Mouse (Mus musculus) heart, postnatal 0 days (tissue): ENCODE measurements around the gene Tpk1. TPM values are rescaled to one million over a fixed set of nuclear protein-coding genes. Genes with fewer than 3 reads are reported as not detected.
"Not testable (repeated sequence)": the region's sequence is repeated elsewhere in the genome, so short reads cannot be mapped to it uniquely, and the experiment has no call there.

Source experiments
- ATAC-seq: fragments of 200-750 bp; cut with Nextera tagmentation; 2 replicates; pipeline ENCODE4 v1.8.0; 2017; ENCODE audit warnings: low read depth, moderate number of reproducible peaks, moderate library complexity; ENCODE audit not compliant: insufficient read depth
- DNase-seq: peaks from one replicate; pipeline ENCODE4 v3.0.0-alpha.2; 2016; ENCODE audit warnings: low spot score
- H3K27ac ChIP-seq: fragments of 300-500 bp; sonication (generic); 2 replicates; pipeline ENCODE4 v1.5.1; 2014; ENCODE audit warnings: low read depth, mild to moderate bottlenecking
- H3K27me3 ChIP-seq: fragments of 300-500 bp; sonication (generic); 2 replicates; pipeline ENCODE4 v1.6.1; 2014; ENCODE audit warnings: low read length, mixed read lengths; ENCODE audit not compliant: control insufficient read depth, insufficient read depth
- H3K36me3 ChIP-seq: fragments of 300-500 bp; sonication (generic); replicated peaks from 2 replicates; pipeline ENCODE4 v1.6.1; 2014; ENCODE audit warnings: low read length, mixed read lengths; ENCODE audit not compliant: control insufficient read depth, insufficient read depth
- H3K4me1 ChIP-seq: fragments of 300-500 bp; sonication (generic); 2 replicates; pipeline ENCODE4 v1.6.1; 2014; ENCODE audit warnings: antibody characterized with exemption; ENCODE audit not compliant: control insufficient read depth, insufficient read depth
- H3K4me2 ChIP-seq: fragments of 300-500 bp; sonication (generic); 2 replicates; pipeline ENCODE4 v1.6.1; 2014; ENCODE audit warnings: low read depth, mild to moderate bottlenecking, low read length, moderate library complexity
- H3K4me3 ChIP-seq: fragments of 300-500 bp; sonication (generic); 2 replicates; pipeline ENCODE4 v1.5.1; 2014; ENCODE audit warnings: low read depth, low read length
- H3K9ac ChIP-seq: fragments of 300-500 bp; sonication (generic); replicated peaks from 2 replicates; pipeline ENCODE4 v1.6.1; 2014; ENCODE audit warnings: low read depth, low read length, mixed read lengths
- H3K9me3 ChIP-seq: fragments of 300-500 bp; sonication (generic); replicated peaks from 2 replicates; pipeline ENCODE4 v1.6.1; 2016; ENCODE audit warnings: low read length; ENCODE audit not compliant: control insufficient read depth
- CTCF ChIP-seq: IDR thresholded peaks from 2 replicates; pipeline ENCODE4 v1.5.1; 2016; ENCODE audit warnings: antibody characterized with exemption, control low read depth, low read depth
- EP300 ChIP-seq: IDR thresholded peaks from 2 replicates; pipeline ENCODE4 v1.6.1; 2016; ENCODE audit warnings: antibody characterized with exemption, low read depth
- WGBS: fragments of 180-500 bp; shearing (Covaris S2); extraction: QIAGEN DNeasy Blood & Tissue Kit; methylation state at CpG from one replicate; pipeline ENCODE4 v1.1.7; 2014; 5-methylcytosine and 5-hydroxymethylcytosine counted together
- polyA plus RNA-seq: library from polyadenylated mRNA; unstranded; fragments of >200 nt; fragmentation: Nextera tagmentation; extraction: Ambion mirVana; gene quantifications from 2 replicates; pipeline ENCODE4 v1.2.1, GENCODE M21; 2015
- total RNA-seq: library from RNA; depleted of rRNA; stranded (reverse); fragments of >200 nt; gene quantifications from 2 replicates; pipeline ENCODE4 v1.2.3, GENCODE M21; 2014; ENCODE audit warnings: low replicate concordance

Gene Tpk1
- total and polyA plus RNA-seq, 2 experiments from 2014 or later = 2.8 to 6.3 TPM

GRCm38 (mm10) chr6:43638865-43639264, 27.2 kb downstream of the Tpk1 start:
- Histone ChIP-seq H3K9ac (no peak overlapping the region), H3K4me2 (no peak overlapping the region), H3K9me3 (no peaks in the 10 kb centered on the region), H3K36me3 (no peaks in the 10 kb centered on the region), H3K4me3 (no peak overlapping the region), H3K4me1 (no peaks in the 10 kb centered on the region), H3K27me3 (no peaks in the 10 kb centered on the region), H3K27ac (no peak overlapping the region)
- 87% methylated on average over 1 of the region's 1 CpGs for WGBS
- ATAC-seq (no peak), DNase-seq (no peak)
- TF ChIP-seq EP300 (no peak), CTCF (no peak)

GRCm38 (mm10) chr6:43638119-43638518, 28.0 kb downstream of the Tpk1 start:
- DNase-seq = no peak
- TF ChIP-seq CTCF (no peak), EP300 (no peak)
- Histone ChIP-seq H3K4me2 (no peak overlapping the region), H3K27me3 (no peaks in the 10 kb centered on the region), H3K4me3 (no peak overlapping the region), H3K36me3 (no peaks in the 10 kb centered on the region), H3K9me3 (no peaks in the 10 kb centered on the region), H3K27ac (no peak overlapping the region), H3K4me1 (no peaks in the 10 kb centered on the region), H3K9ac (no peak overlapping the region)
- 39% methylated on average over 3 of the region's 3 CpGs for WGBS
- no peak for ATAC-seq

GRCm38 (mm10) chr6:43636980-43637638, 29.0 kb downstream of the Tpk1 start:
- no peaks in the 10 kb centered on the region for H3K9me3 ChIP-seq
- H3K4me3 ChIP-seq = no peak overlapping the region
- DNase-seq = no peak
- no peaks in the 10 kb centered on the region for H3K4me1 ChIP-seq
- no peak overlapping the region for H3K9ac ChIP-seq
- 74% methylated on average over 11 of the region's 11 CpGs for WGBS
- peak; percentile 60 for ATAC-seq
- H3K27ac ChIP-seq = no peak overlapping the region
- TF ChIP-seq CTCF = no peak
- TF ChIP-seq EP300 = no peak
- no peaks in the 10 kb centered on the region for H3K36me3 ChIP-seq
- no peaks in the 10 kb centered on the region for H3K27me3 ChIP-seq
- no peak overlapping the region for H3K4me2 ChIP-seq

- H3K4me1 ChIP-seq = no peaks in the 10 kb centered on the region
- H3K36me3 ChIP-seq = no peaks in the 10 kb centered on the region
- H3K9me3 ChIP-seq = no peaks in the 10 kb centered on the region
- WGBS = 72% methylated on average over 3 of the region's 3 CpGs
- no peak for TF ChIP-seq EP300
- TF ChIP-seq CTCF = no peak
- H3K4me3 ChIP-seq = no peak overlapping the region
- no peaks in the 10 kb centered on the region for H3K27me3 ChIP-seq
- H3K9ac ChIP-seq = no peak overlapping the region
- H3K27ac ChIP-seq = no peak overlapping the region
- no peak for ATAC-seq
- H3K4me2 ChIP-seq = no peak overlapping the region
- DNase-seq = no peak
Observed at GRCm38 (mm10) chr6:43633308-43633963, 32.6 kb downstream of the Tpk1 start.

- no peaks in the 10 kb centered on the region for H3K27me3 ChIP-seq
- TF ChIP-seq EP300 = no peak
- no peak for TF ChIP-seq CTCF
- no peaks in the 10 kb centered on the region for H3K9me3 ChIP-seq
- no peaks in the 10 kb centered on the region for H3K36me3 ChIP-seq
- H3K27ac ChIP-seq = no peak overlapping the region
- no peak for DNase-seq
- no peak overlapping the region for H3K4me2 ChIP-seq
- no peaks in the 10 kb centered on the region for H3K4me1 ChIP-seq
- no peak overlapping the region for H3K4me3 ChIP-seq
- H3K9ac ChIP-seq = no peak overlapping the region
- ATAC-seq = no peak
Observed at GRCm38 (mm10) chr6:43632871-43633270, 33.2 kb downstream of the Tpk1 start.

GRCm38 (mm10) chr6:43623448-43623847, 42.6 kb downstream of the Tpk1 start:
- H3K4me3 ChIP-seq, H3K36me3 ChIP-seq, H3K27ac ChIP-seq, ATAC-seq, H3K9ac ChIP-seq, H3K4me1 ChIP-seq, H3K4me2 ChIP-seq, H3K27me3 ChIP-seq, DNase-seq, H3K9me3 ChIP-seq: not testable (repeated sequence)
- WGBS = 90% methylated on average over 6 of the region's 6 CpGs
